Mouse (Mus musculus): ENCODE data around the gene Smco2. TPM values are rescaled to one million over a fixed set of nuclear protein-coding genes. Genes with fewer than 3 reads are reported as not detected.

The Smco2 gene
- total and polyA plus RNA-seq, 3 experiments, result 0.76 to 2.0 (median 2.0) TPM

GRCm38 (mm10) chr6:146883426-146883825, 33.5 kb downstream of the Smco2 start:
- H3K4me3 ChIP-seq, result no peak overlapping the region
- H3K27me3 ChIP-seq (ENCODE audit: control insufficient read depth, insufficient read depth, low read length), result no peaks in the 10 kb centered on the region
- WGBS, result 84% methylated on average over 2 of the region's 2 CpGs
- H3K9ac ChIP-seq (ENCODE audit: low read depth, low read length), result no peak overlapping the region
- no peaks in the 10 kb centered on the region for H3K79me2 ChIP-seq (replicated peaks; ENCODE audit: control insufficient read depth, insufficient read depth, low read length)
- intact Hi-C loops (cut with DNase I), result no loop called here
- TF ChIP-seq POLR2A (IDR thresholded peaks at IDR 0.05; ENCODE audit: insufficient read depth, low read depth, low read length) (no peak), CTCF (IDR thresholded peaks at IDR 0.05) (no peak), EP300 (IDR thresholded peaks at IDR 0.05; ENCODE audit: insufficient read depth, low read depth, low read length) (no peak)
- no peaks in the 10 kb centered on the region; the same call in 1 of the 2 replicates for H3K36me3 ChIP-seq (ENCODE audit: control insufficient read depth, insufficient read depth, low read length)
- H3K27ac ChIP-seq, result no peak overlapping the region
- H3K4me1 ChIP-seq (ENCODE audit: control insufficient read depth, insufficient read depth, low read length), result no peaks in the 10 kb centered on the region; the same call in none of the 2 replicates
- no peak for DNase-seq

GRCm38 (mm10) chr6:146884171-146884570, 34.3 kb downstream of the Smco2 start:
- no peak overlapping the region for H3K4me3 ChIP-seq
- WGBS, result 60% methylated on average over 3 of the region's 3 CpGs
- no peak overlapping the region for H3K9ac ChIP-seq (ENCODE audit: low read depth, low read length)
- H3K79me2 ChIP-seq (replicated peaks; ENCODE audit: control insufficient read depth, insufficient read depth, low read length), result no peaks in the 10 kb centered on the region
- no peaks in the 10 kb centered on the region; the same call in 1 of the 2 replicates for H3K36me3 ChIP-seq (ENCODE audit: control insufficient read depth, insufficient read depth, low read length)
- TF ChIP-seq CTCF (IDR thresholded peaks at IDR 0.05) (no peak), POLR2A (IDR thresholded peaks at IDR 0.05; ENCODE audit: insufficient read depth, low read depth, low read length) (no peak), EP300 (IDR thresholded peaks at IDR 0.05; ENCODE audit: insufficient read depth, low read depth, low read length) (no peak)
- DNase-seq, result no peak
- no peak overlapping the region for H3K27ac ChIP-seq
- intact Hi-C loops (cut with DNase I), result no loop called here
- no peaks in the 10 kb centered on the region; the same call in none of the 2 replicates for H3K4me1 ChIP-seq (ENCODE audit: control insufficient read depth, insufficient read depth, low read length)
- no peaks in the 10 kb centered on the region for H3K27me3 ChIP-seq (ENCODE audit: control insufficient read depth, insufficient read depth, low read length)

- Histone ChIP-seq H3K36me3 (ENCODE audit: control insufficient read depth, insufficient read depth, low read length) (no peaks in the 10 kb centered on the region; the same call in 1 of the 2 replicates), H3K79me2 (replicated peaks; ENCODE audit: control insufficient read depth, insufficient read depth, low read length) (no peaks in the 10 kb centered on the region), H3K4me1 (ENCODE audit: control insufficient read depth, insufficient read depth, low read length) (no peaks in the 10 kb centered on the region; the same call in none of the 2 replicates), H3K4me3 (no peak overlapping the region), H3K27ac (no peak overlapping the region), H3K9ac (ENCODE audit: low read depth, low read length) (no peak overlapping the region), H3K27me3 (ENCODE audit: control insufficient read depth, insufficient read depth, low read length) (no peaks in the 10 kb centered on the region)
- 27% methylated on average over 4 of the region's 4 CpGs for WGBS
- intact Hi-C loops (cut with DNase I), result loop anchor here (5.0 kb wide), 1 partner anchor 48 kb away; no protein-coding TSS in a partner anchor
- peak in 1 of 2 experiments; percentile 46 for DNase-seq
- no peak for TF ChIP-seq POLR2A (IDR thresholded peaks at IDR 0.05; ENCODE audit: insufficient read depth, low read depth, low read length)
These were observed 34.9 kb downstream of the Smco2 start for GRCm38 (mm10) chr6:146884851-146885250.

GRCm38 (mm10) chr6:146887958-146888659, 38.2 kb downstream of the Smco2 start, which contains the start of gene Ppfibp1:
Gene Ppfibp1, plus strand, starts transcription at chr6:146888487.
- DNase-seq, result peak; percentile 99 to 100
- no peak for TF ChIP-seq EP300 (IDR thresholded peaks at IDR 0.05; ENCODE audit: insufficient read depth, low read depth, low read length)
- no peak for TF ChIP-seq CTCF (IDR thresholded peaks at IDR 0.05)
- TF ChIP-seq POLR2A (IDR thresholded peaks at IDR 0.05; ENCODE audit: insufficient read depth, low read depth, low read length), result peak; percentile 75
- under 1% methylated on average over 80 of the region's 80 CpGs for WGBS
- no peaks in the 10 kb centered on the region; the same call in 1 of the 2 replicates for H3K36me3 ChIP-seq (ENCODE audit: control insufficient read depth, insufficient read depth, low read length)
- peaks cover 5% of the 10 kb centered on the region for H3K4me1 ChIP-seq (ENCODE audit: control insufficient read depth, insufficient read depth, low read length)
- H3K27ac ChIP-seq, result peak within 1 kb of the TSS; percentile 94
- H3K9ac ChIP-seq (ENCODE audit: low read depth, low read length), result peak within 1 kb of the TSS; percentile 98
- peak within 1 kb of the TSS; percentile 94 for H3K4me3 ChIP-seq
- H3K79me2 ChIP-seq (replicated peaks; ENCODE audit: control insufficient read depth, insufficient read depth, low read length), result no peaks in the 10 kb centered on the region
- no peaks in the 10 kb centered on the region for H3K27me3 ChIP-seq (ENCODE audit: control insufficient read depth, insufficient read depth, low read length)
- intact Hi-C loops (cut with DNase I), result loop anchor here (2.0 to 5.0 kb wide), 3 partner anchors 45 to 99 kb away; no protein-coding TSS in a partner anchor

- H3K9ac ChIP-seq (ENCODE audit: low read depth, low read length), result peak overlapping the region; percentile 89
- TF ChIP-seq POLR2A (IDR thresholded peaks at IDR 0.05; ENCODE audit: insufficient read depth, low read depth, low read length), result no peak
- no peak for TF ChIP-seq CTCF (IDR thresholded peaks at IDR 0.05)
- no peak for TF ChIP-seq EP300 (IDR thresholded peaks at IDR 0.05; ENCODE audit: insufficient read depth, low read depth, low read length)
- H3K79me2 ChIP-seq (replicated peaks; ENCODE audit: control insufficient read depth, insufficient read depth, low read length), result no peaks in the 10 kb centered on the region
- intact Hi-C loops (cut with DNase I), result loop anchor here (2.0 to 5.0 kb wide), 3 partner anchors 44 to 98 kb away; no protein-coding TSS in a partner anchor
- H3K36me3 ChIP-seq (ENCODE audit: control insufficient read depth, insufficient read depth, low read length), result no peaks in the 10 kb centered on the region; the same call in 1 of the 2 replicates
- H3K27me3 ChIP-seq (ENCODE audit: control insufficient read depth, insufficient read depth, low read length), result no peaks in the 10 kb centered on the region
- DNase-seq, result no peak
- H3K27ac ChIP-seq, result peak overlapping the region; percentile 94
- peaks cover 5% of the 10 kb centered on the region for H3K4me1 ChIP-seq (ENCODE audit: control insufficient read depth, insufficient read depth, low read length)
- H3K4me3 ChIP-seq, result peak overlapping the region; percentile 94
- 7% methylated on average over 26 of the region's 26 CpGs for WGBS
These were observed 39.0 kb downstream of the Smco2 start for GRCm38 (mm10) chr6:146888660-146889490.
